Mouse (Mus musculus): Measurements from ENCODE around the gene Xrcc1. TPM values are rescaled to one million over a fixed set of nuclear protein-coding genes. Genes with fewer than 3 reads are reported as not detected.
"Not testable (repeated sequence)": the region's sequence is repeated elsewhere in the genome, so short reads cannot be mapped to it uniquely, and the experiment has no call there.

Gene Xrcc1
- polyA plus RNA-seq, 1 experiment from 2014 or later = 182 TPM

DNA sequence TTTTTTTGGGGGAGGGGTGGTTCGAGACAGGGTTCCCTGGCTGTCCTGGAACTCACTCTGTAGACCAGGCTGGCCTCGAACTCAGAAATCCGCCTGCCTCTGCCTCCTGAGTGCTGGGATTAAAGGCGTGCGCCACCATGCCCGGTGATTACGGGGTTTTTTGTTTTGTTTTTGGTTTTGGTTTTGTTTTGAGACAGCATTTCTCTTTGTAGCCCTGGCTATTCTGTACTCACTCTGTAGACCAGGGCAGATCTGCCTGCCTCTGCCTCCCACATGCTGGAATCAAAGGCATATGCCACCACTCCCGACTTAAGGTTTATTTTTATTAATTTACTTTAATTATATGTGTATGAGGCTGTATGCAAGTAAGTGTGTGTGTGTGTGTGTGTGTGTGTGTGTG is 72.3 kb downstream of the Xrcc1 start:
- DNase-seq (ENCODE audit: low spot score); H3K4me3 ChIP-seq; H3K4me1 ChIP-seq; H3K9me3 ChIP-seq (replicated peaks); H3K36me3 ChIP-seq; H3K27ac ChIP-seq: not testable (repeated sequence)
- 91% methylated on average over 8 of the region's 8 CpGs for WGBS
- peaks cover 31% of the 10 kb centered on the region for H3K27me3 ChIP-seq (ENCODE audit: low read depth, poor library complexity, severe bottlenecking)

DNA sequence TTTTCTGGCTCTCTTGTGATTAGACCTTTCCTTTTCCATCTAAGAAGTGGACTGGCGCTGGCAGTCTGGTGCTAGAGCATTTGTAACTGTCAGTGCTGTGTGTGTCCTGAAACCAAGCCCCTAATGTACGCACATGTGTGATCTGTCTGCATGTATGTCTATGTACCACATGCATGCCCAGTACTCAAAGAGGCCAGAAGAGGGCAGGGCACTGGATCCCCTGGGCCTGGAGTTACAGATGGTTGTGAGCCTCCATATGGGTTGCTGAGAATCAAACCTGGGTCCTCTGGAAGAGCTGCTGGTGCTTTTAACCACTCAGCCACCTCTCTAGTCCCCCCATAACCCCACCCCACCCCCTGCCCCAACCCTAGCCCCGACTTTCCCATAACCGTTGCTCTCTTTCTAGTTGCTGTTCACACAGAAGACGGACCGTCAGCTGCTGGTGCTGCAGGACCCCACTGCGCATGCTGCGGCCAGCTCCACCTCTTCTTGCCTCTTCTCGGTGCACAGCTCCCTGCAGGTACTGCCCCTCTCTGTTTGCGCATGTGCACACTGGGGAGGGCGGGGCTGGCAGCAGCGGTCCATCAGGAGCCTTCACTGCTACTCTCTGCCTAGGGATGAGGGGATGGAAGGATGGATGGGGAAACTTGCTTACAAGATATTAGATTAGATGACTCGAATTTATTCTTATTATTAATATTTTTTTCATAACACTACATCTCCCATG is 73.7 kb downstream of the Xrcc1 start:
- WGBS = 52% methylated on average over 13 of the region's 13 CpGs
- no peaks in the 10 kb centered on the region for H3K36me3 ChIP-seq
- DNase-seq (ENCODE audit: low spot score) = no peak

DNA sequence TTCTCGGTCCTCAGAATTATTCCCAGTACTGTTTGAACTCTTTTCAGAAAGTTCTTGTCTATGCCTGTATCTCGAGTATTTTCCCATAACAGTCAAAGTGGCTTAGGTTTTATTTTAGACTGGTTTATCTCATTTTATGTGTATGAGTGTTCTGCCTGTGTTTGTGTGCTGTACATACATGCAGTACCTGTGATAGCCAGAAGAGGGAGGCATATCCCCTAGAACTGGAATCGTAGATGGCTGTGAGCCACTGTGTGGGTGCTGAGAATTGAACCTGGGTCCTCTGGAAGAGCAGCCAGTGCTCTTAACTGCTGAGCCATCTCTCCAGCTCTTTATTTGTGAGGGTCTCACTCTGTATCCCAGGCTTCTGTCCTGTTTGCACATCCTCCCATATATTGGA is 75.1 kb downstream of the Xrcc1 start:
- Histone ChIP-seq H3K27ac (no peak overlapping the region), H3K9me3 (replicated peaks) (peaks cover 3% of the 10 kb centered on the region; the same call in 1 of the 2 replicates), H3K4me3 (no peak overlapping the region), H3K4me1 (peaks cover 2% of the 10 kb centered on the region), H3K27me3 (ENCODE audit: low read depth, poor library complexity, severe bottlenecking) (peaks cover 23% of the 10 kb centered on the region), H3K36me3 (no peaks in the 10 kb centered on the region)
- no peak for DNase-seq (ENCODE audit: low spot score)
- 82% methylated on average over 3 of the region's 3 CpGs for WGBS

More for the DNA sequence above, 73.7 kb downstream of the Xrcc1 start:
- no peak overlapping the region for H3K27ac ChIP-seq
- H3K27me3 ChIP-seq (ENCODE audit: low read depth, poor library complexity, severe bottlenecking) = peaks cover 17% of the 10 kb centered on the region; the same call in 1 of the 2 replicates
- no peak overlapping the region for H3K4me3 ChIP-seq
- peaks cover 3% of the 10 kb centered on the region; the same call in 1 of the 2 replicates for H3K9me3 ChIP-seq (replicated peaks)
- H3K4me1 ChIP-seq = no peaks in the 10 kb centered on the region; the same call in 1 of the 2 replicates

DNA sequence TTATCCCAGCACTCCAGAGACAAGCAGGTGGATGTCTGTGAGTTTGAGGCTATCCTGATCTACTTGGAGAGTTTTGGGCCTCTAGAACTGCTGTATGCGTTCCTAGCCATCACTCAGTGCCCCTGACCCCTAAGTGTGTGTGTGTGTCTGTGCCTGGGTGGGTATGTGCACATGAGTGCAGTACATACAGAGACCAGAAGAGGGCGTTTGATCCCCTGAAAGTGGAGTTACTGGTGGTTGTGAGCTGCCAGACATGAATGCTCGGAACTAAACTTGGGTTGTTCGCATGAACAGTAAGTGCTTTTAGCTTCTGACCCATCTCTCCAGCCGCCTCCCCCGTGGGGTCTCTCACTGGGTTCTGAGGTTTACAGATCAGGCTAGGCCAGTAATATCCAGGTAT is 76.9 kb downstream of the Xrcc1 start:
- no peak for DNase-seq (ENCODE audit: low spot score)
- WGBS = 80% methylated on average over 6 of the region's 6 CpGs
- no peaks in the 10 kb centered on the region for H3K36me3 ChIP-seq

More for the DNA sequence above, 76.9 kb downstream of the Xrcc1 start:
- H3K9me3 ChIP-seq (replicated peaks) = peaks cover 3% of the 10 kb centered on the region; the same call in 1 of the 2 replicates
- H3K4me3 ChIP-seq = no peak overlapping the region
- peaks cover 7% of the 10 kb centered on the region for H3K4me1 ChIP-seq
- peaks cover 35% of the 10 kb centered on the region for H3K27me3 ChIP-seq (ENCODE audit: low read depth, poor library complexity, severe bottlenecking)
- no peak overlapping the region for H3K27ac ChIP-seq

Other genes starting within 250 kb of the Xrcc1 start
- 41.4 and 54.7 TPM in 2 replicates for gene Zfp61, start 245.1 kb upstream of the Xrcc1 start, polyA plus RNA-seq (2016; fragmentation: Nextera tagmentation; extraction: Ambion mirVana)
- 12.1 and 15.9 TPM in 2 replicates for gene Zfp94, start 229.6 kb upstream of the Xrcc1 start, polyA plus RNA-seq (2016; fragmentation: Nextera tagmentation; extraction: Ambion mirVana)
- not detected in 2 replicates for gene Tescl, start 212.4 kb upstream of the Xrcc1 start, polyA plus RNA-seq (2016; fragmentation: Nextera tagmentation; extraction: Ambion mirVana)
- gene Lypd5, start 197.1 kb upstream of the Xrcc1 start, polyA plus RNA-seq (2016; fragmentation: Nextera tagmentation; extraction: Ambion mirVana) = not detected in 2 replicates
- 3.6 and 4.0 TPM in 2 replicates for gene Kcnn4, start 176.0 kb upstream of the Xrcc1 start, polyA plus RNA-seq (2016; fragmentation: Nextera tagmentation; extraction: Ambion mirVana)
- 28.3 and 29.0 TPM in 2 replicates for gene Smg9, start 146.7 kb upstream of the Xrcc1 start, polyA plus RNA-seq (2016; fragmentation: Nextera tagmentation; extraction: Ambion mirVana)
- gene Irgc1, start 94.0 kb upstream of the Xrcc1 start, polyA plus RNA-seq (2016; fragmentation: Nextera tagmentation; extraction: Ambion mirVana) = not detected in 2 replicates
- 2.2 and 2.5 TPM in 2 replicates for gene Plaur, start 83.8 kb upstream of the Xrcc1 start, polyA plus RNA-seq (2016; fragmentation: Nextera tagmentation; extraction: Ambion mirVana)
- gene Cadm4, start 64.3 kb upstream of the Xrcc1 start, polyA plus RNA-seq (2016; fragmentation: Nextera tagmentation; extraction: Ambion mirVana) = 2.9 and 4.5 TPM in 2 replicates
- gene Zfp428, start 39.3 kb upstream of the Xrcc1 start, polyA plus RNA-seq (2016; fragmentation: Nextera tagmentation; extraction: Ambion mirVana) = 107 and 130 TPM in 2 replicates
- 1.0 and 1.4 TPM in 2 replicates for gene AC161166.1, start 33.8 kb upstream of the Xrcc1 start, polyA plus RNA-seq (2016; fragmentation: Nextera tagmentation; extraction: Ambion mirVana)
- gene Irgq, start 15.6 kb upstream of the Xrcc1 start, polyA plus RNA-seq (2016; fragmentation: Nextera tagmentation; extraction: Ambion mirVana) = 6.5 and 8.4 TPM in 2 replicates
- gene Pinlyp, start 171 bp upstream of the Xrcc1 start, polyA plus RNA-seq (2016; fragmentation: Nextera tagmentation; extraction: Ambion mirVana) = not detected in 2 replicates
- 27.1 and 31.9 TPM in 2 replicates for gene Ethe1, start 41.3 kb downstream of the Xrcc1 start, polyA plus RNA-seq (2016; fragmentation: Nextera tagmentation; extraction: Ambion mirVana)
- 1.6 and 2.6 TPM in 2 replicates for gene Zfp575, start 41.4 kb downstream of the Xrcc1 start, polyA plus RNA-seq (2016; fragmentation: Nextera tagmentation; extraction: Ambion mirVana)
- 0.09 and 0.14 TPM in 2 replicates for gene Phldb3, start 64.5 kb downstream of the Xrcc1 start, polyA plus RNA-seq (2016; fragmentation: Nextera tagmentation; extraction: Ambion mirVana)
- 1.5 and 2.2 TPM in 2 replicates for gene Lypd3, start 90.3 kb downstream of the Xrcc1 start, polyA plus RNA-seq (2016; fragmentation: Nextera tagmentation; extraction: Ambion mirVana)
- gene Tex101, start 130.4 kb downstream of the Xrcc1 start, polyA plus RNA-seq (2016; fragmentation: Nextera tagmentation; extraction: Ambion mirVana) = not detected in 2 replicates
- gene BC049730, start 163.0 kb downstream of the Xrcc1 start, polyA plus RNA-seq (2016; fragmentation: Nextera tagmentation; extraction: Ambion mirVana) = not detected in 2 replicates
- not detected in 2 replicates for gene Gm4763, start 180.6 kb downstream of the Xrcc1 start, polyA plus RNA-seq (2016; fragmentation: Nextera tagmentation; extraction: Ambion mirVana)
- not detected in 2 replicates for gene Cd177, start 214.0 kb downstream of the Xrcc1 start, polyA plus RNA-seq (2016; fragmentation: Nextera tagmentation; extraction: Ambion mirVana)
- 0.20 and 0.34 TPM in 2 replicates for gene Ceacam10, start 230.9 kb downstream of the Xrcc1 start, polyA plus RNA-seq (2016; fragmentation: Nextera tagmentation; extraction: Ambion mirVana)